Mouse (Mus musculus) layer of hippocampus, postnatal 36 days (tissue): ENCODE data around the gene Cachd1. TPM values are rescaled to one million over a fixed set of nuclear protein-coding genes. Genes with fewer than 3 reads are reported as not detected.

Source experiments
- DNase-seq, 2 experiments: peaks; one replicate each; pipeline ENCODE4 v3.0.0; 2022
- total RNA-seq, 2 experiments: library from RNA; stranded (reverse); gene quantifications; 2 replicates each; pipeline ENCODE4 v1.2.3; 2021

The Cachd1 gene
- total RNA-seq, 2 experiments from 2014 or later = 28.5 to 39.2 TPM

- DNase-seq = no peak
Measured at GRCm38 (mm10) chr4:100877351-100877750, 100.9 kb downstream of the Cachd1 start.

- DNase-seq = no peak
Measured at GRCm38 (mm10) chr4:100879414-100879813, 102.9 kb downstream of the Cachd1 start.

GRCm38 (mm10) chr4:100880075-100880474 is 103.6 kb downstream of the Cachd1 start:
- DNase-seq = no peak

- no peak for DNase-seq
Measured at GRCm38 (mm10) chr4:100885793-100886742, 109.6 kb downstream of the Cachd1 start.

- no peak for DNase-seq
Measured at GRCm38 (mm10) chr4:100886743-100887416, 110.4 kb downstream of the Cachd1 start.

GRCm38 (mm10) chr4:100890106-100890970 is 113.9 kb downstream of the Cachd1 start:
- DNase-seq = no peak

- DNase-seq = no peak
Measured at GRCm38 (mm10) chr4:100893739-100894138, 117.3 kb downstream of the Cachd1 start.

- DNase-seq = no peak
Measured at GRCm38 (mm10) chr4:100894142-100894541, 117.7 kb downstream of the Cachd1 start.

GRCm38 (mm10) chr4:100896260-100897010 is 120.0 kb downstream of the Cachd1 start:
- no peak for DNase-seq

- no peak for DNase-seq
Measured at GRCm38 (mm10) chr4:100897943-100898342, 121.5 kb downstream of the Cachd1 start.

- no peak for DNase-seq
Measured at GRCm38 (mm10) chr4:100909694-100910340, 133.3 kb downstream of the Cachd1 start.

GRCm38 (mm10) chr4:100910605-100911330 is 134.3 kb downstream of the Cachd1 start:
- DNase-seq = no peak

GRCm38 (mm10) chr4:100911658-100912057 is 135.2 kb downstream of the Cachd1 start:
- DNase-seq = no peak

GRCm38 (mm10) chr4:100913666-100914065 is 137.2 kb downstream of the Cachd1 start:
- no peak for DNase-seq

- DNase-seq = no peak
Measured at GRCm38 (mm10) chr4:100914532-100914931, 138.1 kb downstream of the Cachd1 start.

- no peak for DNase-seq
Measured at GRCm38 (mm10) chr4:100915093-100915492, 138.6 kb downstream of the Cachd1 start.

- no peak for DNase-seq
Measured at GRCm38 (mm10) chr4:100917511-100917910, 141.0 kb downstream of the Cachd1 start.

GRCm38 (mm10) chr4:100920413-100920812 is 143.9 kb downstream of the Cachd1 start:
- no peak for DNase-seq

- no peak for DNase-seq
Measured at GRCm38 (mm10) chr4:100922816-100923554, 146.5 kb downstream of the Cachd1 start.

- no peak for DNase-seq
Measured at GRCm38 (mm10) chr4:100923598-100923997, 147.1 kb downstream of the Cachd1 start.
